Mouse (Mus musculus) kidney, embryonic 16.5 days (tissue): ENCODE results near the gene Abcc10. TPM values are rescaled to one million over a fixed set of nuclear protein-coding genes. Genes with fewer than 3 reads are reported as not detected.

Source experiments
- ATAC-seq: fragments of 200-750 bp; cut with Nextera tagmentation; 2 replicates; pipeline ENCODE4 v1.8.0; 2017; ENCODE audit warnings: moderate TSS enrichment; ENCODE audit not compliant: low FRiP score, low TSS enrichment
- H3K27ac ChIP-seq: fragments of 300-500 bp; sonication (generic); 2 replicates; pipeline ENCODE4 v1.5.1; 2014; ENCODE audit warnings: low read length
- H3K27me3 ChIP-seq: fragments of 300-500 bp; sonication (generic); 2 replicates; pipeline ENCODE4 v1.6.1; 2014; ENCODE audit warnings: low read length, control low read depth, mixed read lengths; ENCODE audit not compliant: insufficient read depth
- H3K36me3 ChIP-seq: fragments of 300-500 bp; sonication (generic); 2 replicates; pipeline ENCODE4 v1.6.1; 2014; ENCODE audit warnings: low read length, control low read depth, mixed read lengths; ENCODE audit not compliant: insufficient read depth
- H3K4me1 ChIP-seq: fragments of 300-500 bp; sonication (generic); 2 replicates; pipeline ENCODE4 v1.6.1; 2014; ENCODE audit warnings: low read length, control low read depth, mixed read lengths; ENCODE audit not compliant: insufficient read depth
- H3K4me2 ChIP-seq: fragments of 300-500 bp; sonication (generic); replicated peaks from 2 replicates; pipeline ENCODE4 v1.6.1; 2014; ENCODE audit warnings: low read depth, low read length
- H3K4me3 ChIP-seq: fragments of 300-500 bp; sonication (generic); 2 replicates; pipeline ENCODE4 v1.5.1; 2014; ENCODE audit warnings: mild to moderate bottlenecking, low read length
- H3K9ac ChIP-seq: fragments of 300-500 bp; sonication (generic); replicated peaks from 2 replicates; pipeline ENCODE4 v1.6.1; 2014; ENCODE audit warnings: low read length
- H3K9me3 ChIP-seq: fragments of 300-500 bp; sonication (generic); 2 replicates; pipeline ENCODE4 v1.6.1; 2016; ENCODE audit warnings: low read length, control low read depth
- WGBS: fragments of 180-500 bp; shearing (Covaris S2); extraction: QIAGEN DNeasy Blood & Tissue Kit; methylation state at CpG from one replicate; pipeline ENCODE4 v1.1.7; 2014; 5-methylcytosine and 5-hydroxymethylcytosine counted together
- polyA plus RNA-seq: library from polyadenylated mRNA; unstranded; fragments of >200 nt; fragmentation: Nextera tagmentation; extraction: Ambion mirVana; gene quantifications from 2 replicates; pipeline ENCODE4 v1.2.1, GENCODE M21; 2015

The Abcc10 gene
- polyA plus RNA-seq, 1 experiment from 2014 or later = 7.3 TPM

DNA sequence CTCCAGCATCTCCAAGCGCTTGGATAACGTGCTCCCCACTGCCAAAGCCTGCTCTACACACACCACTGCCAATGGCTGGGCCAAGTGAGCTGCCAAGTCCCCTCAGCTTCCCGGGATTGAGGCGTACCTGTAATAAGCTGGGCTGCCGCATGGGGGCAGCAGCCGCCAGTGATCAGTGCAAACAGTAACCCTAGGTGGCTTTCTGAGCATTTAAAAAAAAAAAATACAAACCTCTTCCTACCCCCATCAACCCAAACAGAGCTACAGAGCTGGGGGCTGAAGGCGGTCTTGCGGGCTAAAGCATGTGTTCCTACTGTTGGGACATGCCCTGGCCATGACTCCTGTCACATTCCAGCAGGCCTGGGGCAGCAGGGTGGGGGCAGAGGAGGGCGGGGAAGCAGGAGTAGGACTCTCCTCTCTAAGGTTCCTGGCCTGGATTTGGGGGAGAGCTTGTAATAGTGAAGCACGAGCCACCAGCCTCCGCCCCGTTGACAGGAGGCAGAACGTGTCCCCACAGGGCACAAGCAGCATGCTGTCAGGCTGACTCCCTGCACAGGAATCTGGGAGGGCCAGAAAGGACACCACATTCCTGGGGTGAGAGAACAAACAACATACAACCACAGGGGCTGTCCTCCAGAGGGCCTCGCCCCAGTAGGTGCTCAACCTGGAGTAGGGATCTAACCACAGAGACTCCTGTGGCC is 62.1 kb downstream of the Abcc10 start:
- no peak overlapping the region for H3K4me3 ChIP-seq
- no peaks in the 10 kb centered on the region for H3K9me3 ChIP-seq
- H3K4me2 ChIP-seq = no peak overlapping the region
- H3K9ac ChIP-seq = no peak overlapping the region
- ATAC-seq = peak; percentile 44; the same call in 1 of the 2 replicates
- no peaks in the 10 kb centered on the region for H3K27me3 ChIP-seq
- H3K36me3 ChIP-seq = peaks cover 43% of the 10 kb centered on the region
- H3K4me1 ChIP-seq = peaks cover 6% of the 10 kb centered on the region; the same call in 1 of the 2 replicates
- peak overlapping the region; percentile 25; the same call in 1 of the 2 replicates for H3K27ac ChIP-seq
- 30% methylated on average over 14 of the region's 14 CpGs for WGBS

DNA sequence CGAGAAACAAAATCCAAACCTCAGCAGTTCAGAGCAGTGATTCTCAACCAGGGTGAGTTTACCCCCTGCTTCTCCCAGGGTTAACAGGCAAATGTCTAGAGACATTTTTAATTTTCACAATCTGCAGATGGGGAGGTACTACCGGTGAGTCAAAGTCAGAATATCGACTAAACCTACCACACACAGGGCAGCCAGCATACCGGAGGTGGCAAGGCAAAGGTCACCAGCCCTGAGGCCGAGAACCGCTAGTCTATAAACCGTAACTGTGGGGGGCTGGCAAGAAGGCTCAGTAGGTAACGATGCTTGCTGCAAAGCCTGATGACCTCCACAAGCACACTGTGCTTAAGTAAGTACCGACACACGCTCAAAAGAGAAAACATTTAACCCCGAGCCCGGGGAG is 62.6 kb downstream of the Abcc10 start:
- H3K27ac ChIP-seq = no peak overlapping the region
- no peak overlapping the region for H3K4me3 ChIP-seq
- H3K36me3 ChIP-seq = peaks cover 38% of the 10 kb centered on the region
- no peaks in the 10 kb centered on the region for H3K27me3 ChIP-seq
- H3K4me1 ChIP-seq = peaks cover 6% of the 10 kb centered on the region; the same call in 1 of the 2 replicates
- no peak for ATAC-seq
- no peaks in the 10 kb centered on the region for H3K9me3 ChIP-seq
- no peak overlapping the region for H3K9ac ChIP-seq
- WGBS = 78% methylated on average over 12 of the region's 12 CpGs
- H3K4me2 ChIP-seq = no peak overlapping the region

DNA sequence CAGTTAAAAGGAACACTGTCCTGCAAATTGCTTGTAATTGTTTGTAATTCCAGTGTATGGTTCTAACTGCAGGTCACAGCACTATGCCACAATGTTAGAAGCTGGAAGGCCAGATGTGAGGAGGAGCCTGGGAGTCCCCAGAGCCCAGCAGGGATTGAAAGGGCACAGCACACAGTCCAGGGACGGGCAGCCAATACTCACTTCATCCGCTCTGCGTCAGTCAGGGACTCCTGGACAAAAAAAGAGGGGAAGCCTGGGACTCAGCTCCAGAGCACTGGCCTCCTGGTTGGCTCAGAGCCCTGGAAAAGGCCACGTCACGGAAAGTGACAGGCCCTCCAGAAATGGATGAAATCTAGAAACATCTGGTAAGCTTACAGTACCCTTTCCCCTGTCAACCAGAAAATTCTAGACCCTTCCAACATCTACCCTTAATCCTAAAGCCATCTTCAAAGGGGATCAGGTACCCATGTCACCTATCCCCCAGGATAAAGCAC is 65.9 kb downstream of the Abcc10 start:
- no peak overlapping the region for H3K4me3 ChIP-seq
- H3K27ac ChIP-seq = no peak overlapping the region
- no peaks in the 10 kb centered on the region for H3K27me3 ChIP-seq
- no peak overlapping the region for H3K9ac ChIP-seq
- 93% methylated on average over 5 of the region's 5 CpGs for WGBS
- H3K9me3 ChIP-seq = no peaks in the 10 kb centered on the region
- peaks cover 6% of the 10 kb centered on the region; the same call in 1 of the 2 replicates for H3K4me1 ChIP-seq
- H3K36me3 ChIP-seq = peaks cover 58% of the 10 kb centered on the region
- ATAC-seq = no peak
- no peak overlapping the region for H3K4me2 ChIP-seq

DNA sequence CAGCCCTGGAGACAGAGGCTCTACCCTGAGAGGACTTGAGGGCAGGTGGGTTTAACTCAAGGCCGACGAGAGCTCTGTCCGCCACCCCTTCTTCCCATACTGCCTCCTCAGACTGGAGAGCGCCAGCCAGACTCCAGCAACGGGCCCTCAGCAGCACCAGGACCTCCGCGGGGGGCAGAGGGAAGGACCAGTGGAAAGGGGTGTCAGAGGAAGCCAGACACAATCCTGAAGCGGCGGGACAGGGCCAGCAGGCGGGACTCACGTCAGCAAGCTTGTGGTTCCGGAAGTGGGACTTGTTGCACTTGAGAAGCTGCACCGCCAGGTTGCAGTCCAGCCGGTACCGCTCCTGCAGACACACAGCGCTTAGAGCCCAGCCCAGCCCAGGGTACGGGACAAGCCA is 68.5 kb downstream of the Abcc10 start:
- no peaks in the 10 kb centered on the region for H3K9me3 ChIP-seq
- H3K4me1 ChIP-seq = peaks cover under 1% of the 10 kb centered on the region; the same call in 1 of the 2 replicates
- ATAC-seq = no peak
- H3K27ac ChIP-seq = no peak overlapping the region
- H3K27me3 ChIP-seq = peaks cover 7% of the 10 kb centered on the region
- H3K36me3 ChIP-seq = peaks cover 61% of the 10 kb centered on the region
- no peak overlapping the region for H3K4me3 ChIP-seq
- H3K9ac ChIP-seq = no peak overlapping the region
- 85% methylated on average over 17 of the region's 17 CpGs for WGBS
- H3K4me2 ChIP-seq = no peak overlapping the region

DNA sequence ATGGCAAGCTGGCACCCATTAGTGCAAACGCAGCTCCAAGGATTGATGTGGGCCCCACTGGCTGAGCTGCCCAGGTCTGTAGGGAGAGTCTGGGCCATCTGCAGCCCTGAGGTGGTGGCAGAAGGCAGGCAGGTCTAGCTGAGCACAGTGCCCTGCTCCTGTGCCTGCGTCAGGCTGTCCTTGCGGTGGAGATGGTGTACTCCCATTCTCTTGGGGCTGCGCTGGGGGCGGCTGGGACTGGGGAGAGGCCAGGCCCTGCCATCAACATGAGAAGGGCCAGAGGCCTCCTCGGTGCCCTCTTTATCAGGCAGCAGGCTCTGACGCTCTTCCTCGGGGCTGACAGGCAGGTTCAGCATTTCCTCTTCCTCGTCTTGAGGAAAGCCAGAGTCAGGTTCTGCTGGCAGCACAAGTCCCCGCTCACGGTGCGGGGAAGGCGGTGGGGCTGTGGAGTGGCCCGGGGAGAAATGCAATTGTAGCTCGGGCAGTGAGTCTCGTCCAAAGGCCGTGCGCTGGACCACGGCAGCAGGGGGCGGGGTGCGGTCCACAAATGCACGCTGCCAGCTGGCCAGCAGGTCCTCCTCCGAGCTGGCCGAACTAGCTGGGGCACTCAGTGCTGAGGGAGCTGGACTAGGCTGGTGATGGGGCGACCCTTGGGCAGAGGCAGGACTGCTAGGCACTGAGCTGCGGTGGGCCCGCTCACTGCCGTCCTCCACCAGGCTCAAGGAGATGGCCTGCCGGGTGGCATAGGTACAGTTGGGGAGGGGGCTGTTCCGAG is 69.7 kb downstream of the Abcc10 start:
- Histone ChIP-seq H3K4me2 (no peak overlapping the region), H3K27ac (no peak overlapping the region), H3K4me3 (no peak overlapping the region), H3K4me1 (peaks cover 7% of the 10 kb centered on the region), H3K9ac (no peak overlapping the region), H3K27me3 (peaks cover 14% of the 10 kb centered on the region), H3K36me3 (peaks cover 49% of the 10 kb centered on the region), H3K9me3 (no peaks in the 10 kb centered on the region)
- no peak for ATAC-seq
- 72% methylated on average over 30 of the region's 30 CpGs for WGBS

DNA sequence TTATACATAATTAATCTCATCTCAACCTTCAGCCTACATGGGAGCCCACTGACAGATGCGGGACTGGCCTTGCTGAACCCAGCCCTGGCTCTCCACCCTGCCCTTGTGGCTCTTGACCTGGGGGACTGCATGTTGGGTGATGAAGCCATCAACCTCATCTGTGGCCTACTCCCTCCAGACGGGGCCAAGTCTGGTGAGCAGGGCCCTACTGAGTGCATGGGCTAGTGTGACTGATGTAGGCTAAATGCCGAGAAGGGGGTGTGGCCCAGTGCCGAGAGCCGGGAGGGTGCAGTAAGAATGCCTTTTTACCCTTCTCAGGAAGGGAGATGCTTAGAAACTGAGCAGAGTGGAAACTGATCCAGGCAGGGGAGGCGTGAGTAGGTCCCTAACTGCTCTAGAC is 73.0 kb downstream of the Abcc10 start:
- Histone ChIP-seq H3K4me2 (no peak overlapping the region), H3K9me3 (no peaks in the 10 kb centered on the region), H3K27me3 (peaks cover 14% of the 10 kb centered on the region), H3K27ac (no peak overlapping the region), H3K9ac (no peak overlapping the region), H3K4me1 (peaks cover 15% of the 10 kb centered on the region), H3K4me3 (no peak overlapping the region), H3K36me3 (peaks cover 52% of the 10 kb centered on the region)
- 22% methylated on average over 6 of the region's 6 CpGs for WGBS
- ATAC-seq = no peak

DNA sequence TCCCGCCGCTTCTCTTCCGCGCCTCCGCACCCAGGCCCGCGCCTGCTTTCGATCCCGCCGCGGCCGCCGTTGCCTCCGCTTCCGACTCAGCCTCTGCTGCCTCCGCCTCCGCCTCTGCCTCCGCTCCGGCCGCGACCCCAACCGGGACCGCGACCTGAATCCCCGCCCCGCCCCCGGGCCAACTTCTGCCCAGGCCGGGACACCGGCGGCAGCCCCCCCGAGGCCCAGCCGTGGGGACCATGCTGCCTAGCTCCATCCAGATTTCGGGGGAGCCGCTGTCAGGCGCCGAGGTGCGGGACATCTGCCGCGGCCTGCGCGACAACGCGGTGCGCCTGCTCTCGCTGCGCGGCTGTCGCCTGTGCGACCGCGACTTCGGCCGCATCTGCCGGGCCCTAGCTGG is 74.0 kb downstream of the Abcc10 start:
- H3K36me3 ChIP-seq = peaks cover 49% of the 10 kb centered on the region
- H3K4me1 ChIP-seq = peaks cover 20% of the 10 kb centered on the region
- WGBS = under 1% methylated on average over 40 of the region's 54 CpGs
- no peak overlapping the region for H3K27ac ChIP-seq
- H3K4me2 ChIP-seq = peak overlapping the region; percentile 100
- H3K27me3 ChIP-seq = peaks cover 14% of the 10 kb centered on the region
- H3K9ac ChIP-seq = peak overlapping the region; percentile 73
- peak; percentile 16; the same call in 1 of the 2 replicates for ATAC-seq
- peak overlapping the region; percentile 70 for H3K4me3 ChIP-seq
- no peaks in the 10 kb centered on the region for H3K9me3 ChIP-seq

DNA sequence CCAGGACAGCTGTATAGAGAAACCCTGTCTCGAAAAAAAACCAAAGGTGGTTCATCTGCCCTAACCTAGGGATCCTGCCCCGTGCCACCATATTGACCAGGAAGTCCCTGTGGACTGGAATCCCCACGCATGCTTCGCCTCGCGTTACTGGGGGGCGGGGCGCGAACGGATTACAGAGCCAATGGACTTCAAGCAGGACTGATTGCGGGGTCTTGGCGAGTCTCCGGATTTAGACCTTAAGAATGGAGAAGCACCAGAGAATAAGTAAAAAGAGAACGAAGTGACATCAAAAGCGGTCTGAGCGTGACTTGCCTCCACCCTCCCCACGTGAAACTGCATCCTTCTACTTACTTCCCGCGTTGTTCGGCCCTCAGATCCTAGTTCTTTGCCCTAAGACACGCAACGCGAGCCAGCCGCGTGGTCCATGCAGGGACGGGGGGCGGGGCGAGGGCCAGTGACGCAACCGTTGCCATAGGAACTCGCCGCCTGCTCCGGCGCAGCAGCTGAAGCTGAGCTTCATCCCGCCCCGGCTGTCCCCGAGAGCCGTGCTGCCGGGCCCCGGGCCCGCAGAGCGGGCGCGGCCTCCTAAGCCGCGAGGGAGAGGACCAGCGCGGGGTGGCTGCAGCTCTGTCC is 74.6 kb downstream of the Abcc10 start, which contains the start of gene Lrrc73:
Lrrc73 (plus strand) TSS at position 80 of the 633 bp plus-strand sequence.
- Histone ChIP-seq H3K27me3 (peaks cover 14% of the 10 kb centered on the region), H3K4me2 (peak within 1 kb of the TSS; percentile 100), H3K4me3 (peak within 1 kb of the TSS; percentile 70), H3K9ac (peak within 1 kb of the TSS; percentile 73), H3K4me1 (peaks cover 25% of the 10 kb centered on the region), H3K36me3 (peaks cover 44% of the 10 kb centered on the region), H3K9me3 (no peaks in the 10 kb centered on the region), H3K27ac (no peak within 1 kb of the TSS)
- WGBS = 2% methylated on average over 45 of the region's 48 CpGs
- ATAC-seq = peak; percentile 81
